Mouse (Mus musculus) heart, adult 18-20 months (tissue): ENCODE measurements around the gene Slc25a3. TPM values are rescaled to one million over a fixed set of nuclear protein-coding genes. Genes with fewer than 3 reads are reported as not detected.
A peak's percentile ranks its signal among the peaks of the same experiment; 100 is the strongest.

ENCODE experiments used
- DNase-seq, 2 experiments: peaks; one replicate each; pipeline ENCODE4 v3.0.0; 2021 to 2022; ENCODE audit warnings: mixed read lengths in 1 of 2
- total RNA-seq, 2 experiments: library from RNA; stranded (reverse); gene quantifications; 2 replicates each; pipeline ENCODE4 v1.2.3; 2021

The Slc25a3 gene
- total RNA-seq, 2 experiments from 2014 or later, result 2,644 to 2,919 TPM

- DNase-seq, result no peak
Measured at GRCm38 (mm10) chr10:91143313-91144230, 19.7 kb upstream of the Slc25a3 start.

DNA sequence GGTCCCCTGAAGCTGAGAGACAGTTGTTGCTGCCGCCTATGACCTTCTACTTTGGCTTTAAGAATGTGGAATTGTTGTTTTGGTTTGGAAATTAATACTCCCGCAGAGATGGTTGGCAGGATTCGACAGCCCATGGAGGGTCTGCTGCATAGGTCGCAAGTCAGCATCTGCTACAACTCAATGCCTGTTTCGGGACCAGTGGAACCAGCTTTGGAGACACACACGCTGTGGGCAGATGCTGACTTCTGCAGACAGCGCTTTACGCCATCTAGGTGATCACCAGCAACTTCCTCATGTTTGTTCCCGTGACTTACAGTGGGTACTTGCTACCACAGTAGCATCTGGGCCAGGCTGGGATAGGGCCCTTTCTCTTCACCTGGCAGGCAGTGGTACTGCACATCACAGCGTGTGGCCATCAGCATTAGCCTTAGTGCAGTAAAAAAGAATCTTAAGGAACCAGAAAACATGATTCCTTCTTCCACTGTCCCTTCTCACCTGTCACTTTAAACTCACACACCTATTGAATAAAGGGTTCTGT lies 18.9 kb upstream of the Slc25a3 start:
- DNase-seq, result no peak

DNA sequence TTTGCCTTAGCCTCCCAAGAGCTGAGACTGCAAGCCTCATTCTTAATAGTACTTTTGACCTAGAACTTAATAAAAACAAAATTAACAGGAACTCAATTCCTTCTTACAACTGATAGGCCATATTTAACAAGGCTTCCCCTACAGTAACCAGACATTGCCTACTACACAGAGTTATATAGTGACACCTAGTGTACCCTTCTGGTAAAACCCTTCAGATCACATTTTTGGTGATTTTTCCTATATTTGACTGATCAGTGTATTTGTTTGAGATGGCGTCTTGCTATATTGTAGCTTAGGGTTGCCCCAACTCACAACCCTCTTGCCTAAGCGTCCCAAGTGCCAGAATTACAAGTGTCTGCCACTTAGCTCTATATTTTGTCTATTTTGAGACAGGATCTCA lies 17.7 kb upstream of the Slc25a3 start:
- DNase-seq, result peak in 1 of 2 experiments; percentile 50

GRCm38 (mm10) chr10:91139148-91139766 lies 15.4 kb upstream of the Slc25a3 start:
- no peak for DNase-seq

- DNase-seq, result peak in 1 of 2 experiments; percentile 49
Measured at GRCm38 (mm10) chr10:91138317-91138716, 14.5 kb upstream of the Slc25a3 start.

DNA sequence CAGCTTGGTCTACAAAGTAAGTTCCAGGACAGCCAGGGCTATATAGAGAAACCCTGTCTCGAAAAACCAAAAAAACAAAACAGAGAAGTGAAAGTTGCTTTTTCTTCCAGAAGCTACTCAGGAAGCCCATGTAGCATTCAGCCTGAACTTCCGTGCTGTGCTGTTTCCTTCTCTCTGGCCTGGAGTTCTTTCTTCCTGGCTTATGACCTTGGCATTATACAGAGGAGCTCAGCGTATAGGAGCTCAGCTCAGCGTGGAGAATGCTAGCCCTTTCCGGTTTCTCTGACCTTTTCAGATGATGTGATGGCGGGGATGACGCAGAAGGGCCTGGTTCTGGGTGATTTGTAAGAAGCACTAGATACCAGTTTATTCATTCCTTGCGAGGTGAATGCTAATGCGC lies 13.5 kb upstream of the Slc25a3 start:
- DNase-seq, result peak in 1 of 2 experiments; percentile 40

DNA sequence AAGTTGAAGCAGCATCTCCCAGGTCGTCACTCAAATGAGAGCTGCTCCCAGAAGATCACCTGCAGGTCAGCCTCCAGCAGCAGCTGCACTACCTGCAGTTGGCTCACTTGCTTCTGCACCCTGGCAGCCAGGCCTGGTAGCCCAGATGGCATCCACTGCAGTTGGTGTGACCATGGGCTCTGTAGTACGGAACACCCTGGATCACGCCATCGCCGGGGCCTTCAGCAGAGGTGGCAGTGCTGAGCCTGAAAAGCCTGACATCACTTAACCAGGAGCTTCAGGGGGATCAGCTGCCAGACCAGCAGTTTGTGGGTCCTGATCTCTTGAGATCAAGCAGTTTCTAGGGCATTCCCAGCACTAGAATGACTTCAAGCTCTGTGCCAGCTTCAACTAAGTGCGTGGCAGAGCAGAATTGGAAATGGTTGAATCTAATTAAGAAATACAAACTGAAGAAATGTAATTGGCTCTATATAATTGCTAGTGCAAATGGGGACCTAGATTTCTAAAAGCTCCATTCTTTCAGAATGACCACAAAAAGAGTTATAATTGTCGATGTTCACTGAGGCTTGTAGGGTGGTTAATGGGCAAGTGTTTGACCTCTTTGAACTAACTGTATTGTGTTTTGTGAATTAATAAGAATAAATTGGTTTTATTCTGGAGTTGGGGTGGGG lies 11.6 kb upstream of the Slc25a3 start:
- DNase-seq, result no peak

DNA sequence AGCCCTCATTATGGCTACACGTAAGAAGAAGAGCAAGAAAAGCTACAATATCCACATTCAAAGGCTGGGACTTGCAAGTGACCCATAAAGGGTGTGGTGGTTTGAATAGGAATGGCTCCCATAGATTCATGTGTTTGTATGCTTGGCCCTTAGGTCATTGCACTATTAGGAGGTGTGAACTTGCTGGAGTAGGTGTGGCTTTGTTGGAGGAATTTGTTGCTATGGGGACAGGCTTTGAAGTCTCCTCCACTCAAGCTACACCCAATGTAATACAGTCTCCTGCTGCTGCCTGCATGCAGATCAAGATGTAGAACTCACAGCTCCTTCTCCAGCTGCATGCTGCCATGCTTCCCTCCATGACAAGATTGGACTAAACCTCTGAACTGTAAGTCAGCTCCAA lies 7.7 kb upstream of the Slc25a3 start:
- DNase-seq, result no peak

DNA sequence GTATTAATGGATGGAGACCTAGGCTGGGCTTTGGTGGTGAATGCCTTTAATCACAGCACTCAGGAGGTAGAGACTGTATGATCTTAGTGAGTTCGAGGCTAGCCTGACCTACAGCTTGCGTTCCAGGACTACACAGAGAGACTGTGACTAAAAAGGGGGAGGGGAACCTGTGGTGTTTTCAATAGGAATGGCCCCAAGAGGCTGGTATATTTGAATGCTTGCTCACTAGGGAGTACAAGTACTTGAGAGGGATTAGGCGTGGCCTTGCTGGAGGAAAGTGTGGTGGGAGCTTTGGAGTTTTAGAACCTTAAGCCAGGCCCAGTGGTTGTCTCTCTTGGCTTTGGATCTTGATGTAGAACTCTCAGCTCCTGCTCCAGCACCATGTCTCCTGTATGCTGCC lies 6.9 kb upstream of the Slc25a3 start:
- DNase-seq, result no peak

DNA sequence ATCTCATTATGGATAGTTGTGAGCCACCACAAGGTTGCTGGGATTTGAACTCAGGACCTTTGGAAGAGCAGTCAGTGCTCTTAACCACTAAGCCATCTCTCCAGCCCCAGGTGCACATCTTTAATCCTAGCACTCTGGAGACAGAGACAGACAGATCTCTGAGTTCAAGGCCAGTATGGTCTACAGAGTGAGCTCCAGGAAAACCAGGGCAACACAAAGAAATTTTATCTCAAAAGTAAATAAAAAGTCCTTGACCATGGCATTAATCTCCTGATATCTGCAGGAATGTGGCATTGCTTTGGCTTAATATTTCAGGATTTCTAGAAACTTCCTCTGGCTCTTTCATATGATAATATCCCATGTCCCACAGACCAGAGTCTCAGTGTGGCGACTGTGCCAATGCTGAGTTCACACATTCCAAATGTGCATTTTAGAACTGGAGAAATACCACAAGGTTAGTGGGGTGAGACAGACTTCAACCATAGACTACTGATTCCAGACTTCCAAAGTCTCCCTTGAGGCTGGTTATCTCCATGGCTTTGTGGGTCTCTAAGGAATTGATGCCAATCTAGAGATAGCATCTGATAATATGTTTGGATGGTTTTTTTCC lies 4.8 kb upstream of the Slc25a3 start:
- no peak for DNase-seq

- no peak for DNase-seq
Measured at GRCm38 (mm10) chr10:91127395-91127794, 3.5 kb upstream of the Slc25a3 start.

DNA sequence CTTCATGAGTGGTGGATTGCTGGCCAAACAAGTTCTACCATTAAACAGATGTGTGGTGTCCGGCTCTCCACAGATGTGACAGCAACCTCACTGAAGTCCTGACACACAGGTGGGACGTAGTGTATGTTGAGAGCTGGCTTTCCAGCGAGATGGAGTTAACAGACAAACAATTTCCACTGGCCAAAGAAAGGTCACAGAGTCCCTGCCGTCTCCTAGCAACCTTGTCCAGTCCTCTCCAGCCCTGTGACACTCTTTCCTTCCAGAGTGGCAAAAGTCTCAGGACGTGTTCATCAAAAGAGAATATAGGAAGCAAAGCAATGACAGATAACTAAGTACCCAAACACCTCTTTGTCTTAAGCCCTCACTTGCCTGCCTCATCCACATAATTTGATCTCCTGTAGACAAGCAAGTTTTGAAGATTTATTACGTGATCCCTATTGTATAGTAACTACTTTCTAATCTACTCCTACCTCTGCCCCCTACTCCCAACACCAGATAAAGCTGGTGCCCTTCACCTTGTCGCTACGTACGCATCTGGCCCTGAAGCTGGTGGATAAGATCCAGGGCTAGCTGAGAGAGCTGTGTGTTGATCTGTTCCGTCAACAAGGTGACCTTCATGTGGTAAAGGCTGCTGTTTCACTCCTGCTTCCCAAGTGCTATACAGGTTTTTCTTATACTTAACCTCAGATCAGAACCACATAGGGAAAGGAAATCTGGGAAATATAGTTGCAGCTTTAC lies 2.9 kb upstream of the Slc25a3 start:
- peak; percentile 33 to 51 for DNase-seq

DNA sequence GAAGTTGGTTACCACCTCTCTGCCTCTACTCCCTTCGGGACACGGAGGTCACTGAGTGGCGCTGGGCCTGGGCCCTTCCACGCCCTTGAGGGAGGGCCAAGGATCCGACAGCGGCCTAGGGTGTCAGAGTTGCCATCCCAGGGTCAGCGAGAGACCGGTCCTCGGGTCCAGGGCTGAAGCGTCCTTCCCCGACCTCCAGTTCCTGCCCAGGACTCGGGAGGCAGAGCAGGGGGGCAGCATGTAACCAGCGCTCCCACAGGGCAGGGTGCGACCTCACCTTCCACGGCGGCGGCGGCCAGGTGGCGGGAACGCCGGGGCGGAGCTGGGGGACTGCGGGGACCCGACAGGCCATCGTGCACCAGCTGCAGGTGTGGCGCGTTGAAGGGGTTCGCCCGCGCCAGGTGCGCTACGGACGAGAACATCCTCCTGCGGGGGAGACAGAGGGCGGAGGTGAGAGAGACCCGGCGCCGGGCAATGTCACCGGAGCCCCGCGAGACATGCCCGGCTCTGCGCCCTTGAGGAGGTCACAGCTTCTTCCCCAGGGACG lies 505 bp downstream of the Slc25a3 start:
- DNase-seq, result peak; percentile 60 to 66

DNA sequence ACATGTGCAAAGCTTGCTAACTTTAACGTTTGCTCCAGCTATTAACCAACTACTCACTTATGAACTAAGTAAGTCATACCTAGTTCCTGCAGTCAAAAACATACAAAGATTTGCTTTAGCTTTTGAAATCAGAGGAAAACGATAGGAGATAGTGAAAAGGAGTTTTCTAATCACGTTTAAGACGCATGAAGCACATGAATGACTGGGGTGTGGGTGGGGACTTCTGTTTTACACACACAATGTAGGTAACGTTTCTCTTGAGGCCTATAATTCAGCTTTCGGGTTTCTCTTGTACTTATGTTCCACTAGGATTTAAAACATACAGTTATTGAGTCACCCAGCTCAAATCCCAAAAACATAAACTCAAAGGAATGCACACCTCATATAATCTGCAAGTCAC lies 1.2 kb downstream of the Slc25a3 start:
- DNase-seq, result no peak

- DNase-seq, result no peak
Measured at GRCm38 (mm10) chr10:91116958-91117357, 6.9 kb downstream of the Slc25a3 start.

DNA sequence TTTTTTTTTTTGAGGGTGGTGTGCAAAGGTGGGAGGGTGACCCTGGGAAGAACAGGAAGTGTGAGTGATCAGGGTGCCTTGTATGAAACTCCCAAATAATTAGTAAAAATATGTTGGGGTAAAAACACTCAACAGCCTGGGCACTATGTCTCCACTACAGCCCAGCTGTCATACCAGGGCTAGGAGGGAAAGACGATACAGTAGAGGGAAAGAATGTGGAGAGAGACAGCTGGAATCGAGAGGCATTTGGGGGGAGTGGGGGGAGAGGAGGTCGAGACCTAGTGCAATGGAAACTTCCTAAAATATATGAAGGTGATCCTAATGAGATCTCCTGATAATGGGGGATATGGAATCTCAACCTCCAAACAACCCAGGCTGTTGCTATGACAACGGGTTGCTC lies 14.0 kb downstream of the Slc25a3 start:
- no peak for DNase-seq

DNA sequence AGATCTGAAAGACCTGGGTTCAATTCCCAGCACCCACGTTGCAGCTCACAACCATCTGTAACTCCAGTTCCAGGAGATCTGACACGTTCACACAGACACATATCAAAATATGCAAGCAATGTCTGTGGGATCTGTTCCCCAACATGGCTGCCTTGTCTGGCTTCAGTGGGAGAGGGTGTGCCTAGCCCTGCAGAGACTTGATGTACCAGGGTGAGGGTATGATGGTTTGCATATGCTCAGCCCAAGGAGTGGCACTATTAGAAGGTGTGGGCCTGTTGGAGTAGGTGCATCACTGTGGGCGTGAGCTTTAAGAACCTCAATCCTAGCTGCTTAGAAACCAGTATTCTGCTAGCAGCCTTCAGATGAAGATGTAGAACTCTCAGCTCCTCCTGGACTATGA lies 17.9 kb downstream of the Slc25a3 start:
- no peak for DNase-seq

DNA sequence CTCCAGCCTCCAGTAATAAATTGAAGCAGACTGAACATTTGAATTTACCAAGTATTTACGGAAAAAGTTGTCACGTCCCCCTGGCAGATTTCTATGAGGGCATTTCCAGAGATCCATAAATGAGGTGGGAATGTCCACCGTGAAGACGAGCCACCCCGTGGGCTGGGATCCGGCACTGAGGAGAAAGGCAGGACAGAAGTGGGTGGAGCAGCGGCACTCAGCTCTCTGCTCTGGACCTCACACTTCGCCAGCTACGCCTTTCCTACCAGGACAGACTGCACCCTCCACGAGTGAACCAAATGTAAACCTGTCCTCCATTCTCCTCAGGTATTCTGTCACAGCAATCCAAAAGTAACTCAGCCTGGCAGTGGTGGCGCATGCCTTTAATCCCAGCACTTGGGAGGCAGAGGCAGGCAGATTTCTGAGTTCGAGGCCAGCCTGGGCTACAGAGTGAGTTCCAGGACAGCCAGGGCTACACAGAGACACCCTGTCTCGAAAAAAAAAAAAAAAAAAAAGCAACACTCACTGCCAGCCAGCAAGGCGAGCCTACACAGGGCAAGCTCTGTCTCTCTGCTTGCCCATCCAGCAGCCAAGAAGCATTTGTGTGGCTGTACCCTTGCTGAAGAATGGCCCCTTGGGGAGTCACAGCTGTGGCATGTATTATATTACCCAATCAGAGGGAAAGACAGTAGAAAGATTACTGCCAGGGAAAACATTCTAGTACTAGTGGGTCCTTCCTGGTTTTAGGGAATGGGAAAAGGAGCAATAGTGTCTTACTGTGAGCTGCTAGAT lies 20.9 kb downstream of the Slc25a3 start:
- DNase-seq, result no peak

GRCm38 (mm10) chr10:91101936-91102335 lies 21.9 kb downstream of the Slc25a3 start:
- DNase-seq, result no peak

DNA sequence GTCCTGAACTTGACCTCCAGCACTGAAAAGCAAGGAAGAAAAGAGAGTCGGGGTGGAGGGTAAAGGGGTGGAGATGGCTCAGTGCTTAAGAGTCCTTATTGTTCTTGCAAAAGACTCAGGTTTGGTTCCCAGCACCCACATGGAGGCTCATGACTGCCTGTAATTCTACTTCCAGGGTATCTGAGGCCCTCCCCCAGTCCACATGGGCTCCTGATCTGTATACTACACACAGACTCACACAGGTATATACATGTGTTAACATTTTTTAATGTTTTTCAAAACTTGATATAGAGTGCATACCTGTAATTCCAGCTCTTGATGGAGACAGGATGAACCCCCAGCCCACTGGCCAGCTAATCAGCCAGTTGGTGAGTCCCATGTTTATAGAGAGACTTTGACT lies 23.8 kb downstream of the Slc25a3 start:
- no peak for DNase-seq
